Mouse (Mus musculus) retina, postnatal 7 days (tissue): Measurements from ENCODE around the gene Il2rb.

Experiments used
- DNase-seq: peaks from one replicate; pipeline ENCODE4 v3.0.0-alpha.2; 2012; ENCODE audit warnings: low read depth, low spot score

Gene Il2rb

DNA sequence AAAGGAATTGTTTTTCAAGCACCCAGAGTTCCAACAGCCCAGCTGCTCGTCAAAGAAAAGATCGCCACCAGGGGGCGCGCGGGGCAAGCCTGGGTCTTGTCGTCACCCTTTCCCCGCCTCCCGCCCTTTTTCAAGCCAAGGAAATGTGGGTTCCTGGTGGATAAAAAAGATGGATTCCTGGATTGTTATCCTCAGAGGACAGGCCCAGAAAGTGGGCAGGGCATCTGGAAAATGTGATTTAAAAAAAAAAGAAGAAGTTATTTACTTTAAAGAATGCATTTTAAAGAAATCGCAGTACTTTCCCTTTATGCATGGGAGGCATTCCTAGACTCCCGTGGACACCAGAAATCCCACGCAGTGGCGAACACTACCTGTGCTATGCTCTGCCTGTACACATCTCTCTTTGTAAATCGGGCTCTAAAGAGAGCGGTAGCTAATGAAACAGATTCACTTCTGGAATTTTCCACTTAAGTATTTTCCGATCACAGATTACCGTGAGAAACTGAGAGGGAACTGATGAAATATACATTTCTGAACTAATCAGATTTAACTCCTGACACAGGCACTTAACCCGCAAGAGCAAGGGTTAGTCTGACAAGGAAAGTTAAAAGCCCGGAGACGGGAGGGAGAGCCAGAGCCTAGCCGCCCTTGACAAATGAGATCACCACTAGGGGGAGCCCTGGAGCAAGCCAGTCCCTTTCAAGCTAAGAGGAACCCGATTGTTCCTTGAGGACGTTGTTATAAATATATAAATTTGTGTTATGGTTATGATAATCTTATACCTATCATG, 47.1 kb downstream of the Il2rb start:
- DNase-seq = peak; percentile 81

DNA sequence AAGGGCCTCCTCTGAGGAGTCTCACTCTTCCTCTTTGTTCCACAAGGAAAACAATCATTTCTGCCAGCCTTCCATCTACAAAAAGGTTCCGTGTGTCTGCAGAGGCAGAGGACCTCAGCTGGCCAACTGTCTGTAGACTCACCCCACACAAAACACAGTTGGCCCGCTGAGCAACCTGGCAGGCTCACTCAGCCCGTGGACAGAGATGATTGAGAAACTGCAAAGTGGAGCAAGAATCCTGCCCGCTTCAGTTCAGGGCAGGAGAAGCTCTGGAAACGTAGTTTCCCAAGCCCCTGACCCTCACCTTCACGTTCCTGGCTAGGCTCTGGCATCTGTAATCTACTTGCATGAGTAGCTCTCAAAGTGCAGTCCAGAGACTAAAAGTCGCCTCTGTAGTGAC, 48.0 kb downstream of the Il2rb start:
- DNase-seq = no peak

DNA sequence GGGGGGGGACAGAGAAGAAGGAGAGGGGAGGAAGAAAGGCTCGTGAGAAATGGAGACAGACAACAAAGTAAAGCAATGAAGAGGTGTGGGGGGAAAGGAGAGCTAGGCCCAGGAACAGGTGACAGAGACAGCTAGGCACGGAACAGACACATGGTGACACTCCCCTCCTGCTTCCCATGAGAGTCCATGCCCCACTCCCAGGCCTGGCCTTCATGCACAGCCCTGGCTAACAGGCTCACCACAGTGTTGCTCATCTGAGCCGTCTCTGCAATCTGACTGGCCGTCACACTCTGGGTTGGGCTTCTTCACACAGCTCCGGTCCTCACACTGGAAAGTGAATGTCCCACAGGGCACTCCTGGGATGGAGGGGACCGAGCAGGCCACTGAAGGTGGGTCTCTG, 51.2 kb downstream of the Il2rb start:
- no peak for DNase-seq

DNA sequence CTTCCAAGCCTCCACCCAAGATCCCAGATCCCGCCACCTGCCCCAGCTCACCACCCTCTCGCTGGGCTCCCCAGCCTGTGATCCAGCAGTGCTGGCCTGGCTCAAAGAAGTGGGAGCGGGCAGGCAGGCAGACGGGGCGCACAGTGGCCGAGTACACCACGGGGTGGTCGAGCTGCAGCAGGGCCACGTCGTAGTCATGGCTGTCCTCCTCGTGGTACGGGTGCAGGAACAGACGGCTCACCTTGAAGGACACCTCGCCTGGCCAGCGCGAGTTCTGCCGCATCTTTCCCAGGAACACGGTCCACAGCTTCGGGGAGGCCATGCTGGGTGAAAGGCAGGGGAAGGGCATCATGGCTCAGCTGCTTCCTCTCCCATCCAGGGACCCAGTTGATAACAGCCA, 52.8 kb downstream of the Il2rb start:
- DNase-seq = no peak

DNA sequence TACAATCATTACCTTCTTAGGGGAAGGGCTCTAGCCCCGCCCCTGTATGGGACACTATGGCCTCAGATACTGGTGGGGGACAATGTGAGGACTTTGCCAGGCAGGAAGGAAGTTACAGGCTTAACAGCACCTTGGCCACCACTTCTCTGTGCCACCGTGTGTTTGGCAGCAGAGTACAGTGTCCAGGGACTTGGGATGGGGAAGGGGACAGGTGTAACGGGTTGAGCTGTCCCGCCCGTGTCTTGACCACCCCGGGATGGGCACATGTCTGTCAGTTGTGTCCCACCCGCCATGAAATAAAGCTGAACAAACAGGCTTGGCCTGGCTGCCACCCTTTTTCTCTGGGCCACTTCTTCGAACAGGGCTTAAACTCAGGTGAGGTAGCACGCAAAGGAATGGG, 56.1 kb downstream of the Il2rb start:
- DNase-seq = no peak

DNA sequence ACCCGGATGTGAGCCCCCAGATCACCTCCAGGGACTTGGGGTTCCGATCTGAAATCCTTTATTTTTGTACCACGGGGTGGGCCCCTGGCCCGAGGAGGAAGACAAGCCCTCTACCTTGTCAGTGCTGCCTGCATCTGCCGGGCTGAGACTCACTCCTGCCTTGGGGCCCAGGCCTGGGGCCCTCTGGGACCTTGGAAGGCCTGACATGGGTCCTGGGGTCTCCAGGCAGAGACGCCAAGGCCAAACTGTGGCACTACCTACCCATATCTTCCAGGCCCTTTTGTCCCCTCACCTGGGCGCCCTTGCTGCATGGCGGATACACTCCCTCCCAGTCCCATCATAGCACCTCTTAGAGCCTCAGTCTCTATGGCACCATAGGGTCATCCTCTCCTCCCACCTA, 56.6 kb downstream of the Il2rb start:
- no peak for DNase-seq

DNA sequence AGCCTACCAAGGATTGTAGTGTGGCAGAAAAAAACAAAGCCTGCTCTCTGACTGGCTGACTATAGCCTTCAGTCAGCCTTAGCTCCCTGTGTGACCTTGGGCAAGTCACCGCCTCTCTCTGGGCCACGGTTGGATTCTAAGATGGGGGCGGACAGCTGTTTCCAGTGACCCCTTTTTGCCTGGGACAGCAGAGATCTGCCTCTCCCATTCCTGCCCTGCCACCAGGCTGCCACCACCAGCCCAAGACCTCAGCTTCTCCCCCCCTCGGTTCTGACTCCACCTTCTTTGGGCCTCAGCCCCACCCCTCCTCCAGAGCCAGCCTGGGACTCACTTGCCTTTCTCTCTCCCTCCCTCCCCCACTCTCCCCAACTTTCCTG, 57.1 kb downstream of the Il2rb start:
- DNase-seq = no peak

DNA sequence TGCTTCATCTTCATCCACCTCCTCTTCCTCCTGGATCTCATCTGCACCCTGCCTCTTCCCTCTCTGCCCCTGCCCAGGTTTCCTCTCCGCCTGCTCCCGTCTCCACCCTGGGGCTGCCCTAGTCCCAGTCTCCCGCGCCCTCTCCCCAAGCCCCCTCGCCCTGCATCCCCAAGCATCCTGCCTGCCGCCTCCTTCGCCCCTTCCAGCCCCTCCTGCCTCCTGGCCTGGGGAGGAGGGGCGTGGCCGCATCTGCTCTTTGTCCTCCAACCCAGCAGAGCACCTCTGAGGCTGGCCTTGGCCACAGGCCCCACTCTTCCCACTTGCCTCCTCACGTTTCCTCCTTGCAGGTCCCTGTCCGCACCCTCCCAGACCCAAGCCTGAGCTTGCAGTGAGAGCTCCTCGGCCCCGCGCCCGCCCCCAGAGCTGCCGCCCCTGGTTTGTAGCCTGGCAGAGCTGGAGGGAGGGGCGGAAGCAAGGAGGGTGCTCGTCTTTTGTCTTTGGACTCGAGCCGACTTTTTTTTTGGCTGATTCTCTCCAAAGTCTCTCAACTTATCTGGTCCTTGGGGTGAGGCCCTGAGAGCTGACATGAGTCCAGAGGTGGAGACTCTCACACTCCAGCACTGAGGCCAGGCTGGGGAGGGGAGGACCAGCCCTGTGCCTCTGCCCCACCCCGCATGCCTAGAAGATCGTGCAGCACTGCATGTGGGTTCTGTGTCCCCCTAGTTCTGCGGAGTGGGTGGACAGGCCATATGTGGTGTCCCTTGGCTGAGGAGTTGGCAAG, 57.6 kb downstream of the Il2rb start:
- peak; percentile 6 for DNase-seq

DNA sequence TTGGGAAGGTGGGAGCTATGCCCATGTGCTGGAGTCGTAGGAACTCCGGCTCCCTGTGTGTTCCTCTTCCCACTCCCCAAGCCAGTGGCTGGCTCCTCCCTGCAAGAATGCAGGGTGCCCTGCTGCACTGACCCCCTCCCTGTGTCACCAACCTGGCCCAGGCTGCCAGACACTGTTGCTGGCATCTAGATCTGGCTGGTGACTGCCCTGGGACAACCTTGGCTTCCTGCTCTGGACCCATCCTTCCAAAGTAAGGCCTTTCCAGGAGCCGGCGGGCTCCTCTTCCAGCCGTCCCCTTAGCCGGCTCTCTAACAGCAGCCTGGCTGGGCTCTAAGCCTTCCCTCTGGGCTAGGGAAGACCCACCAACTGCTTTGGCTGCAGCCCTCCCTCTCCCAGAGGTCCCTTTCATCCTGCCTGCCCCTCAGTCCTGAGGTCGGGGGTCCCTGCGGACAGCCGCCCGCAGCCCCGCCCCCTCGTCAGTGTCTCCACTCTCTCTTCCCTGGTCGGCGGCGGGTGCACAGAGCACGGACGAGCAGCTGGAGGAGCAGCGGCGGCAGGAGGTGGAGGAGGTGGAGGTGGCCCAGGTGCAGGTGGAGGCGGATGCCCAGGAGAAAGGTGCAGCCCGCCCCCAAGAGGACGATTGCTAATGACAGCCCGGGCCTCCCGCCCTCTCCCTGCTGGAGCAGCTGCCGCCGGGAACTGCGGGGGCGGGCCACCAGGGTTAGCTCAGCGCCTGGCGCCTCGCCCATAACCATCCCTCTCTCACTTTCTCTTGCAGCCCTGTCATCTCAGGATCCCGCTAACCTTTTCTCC, 58.5 kb downstream of the Il2rb start:
- peak; percentile 52 for DNase-seq

DNA sequence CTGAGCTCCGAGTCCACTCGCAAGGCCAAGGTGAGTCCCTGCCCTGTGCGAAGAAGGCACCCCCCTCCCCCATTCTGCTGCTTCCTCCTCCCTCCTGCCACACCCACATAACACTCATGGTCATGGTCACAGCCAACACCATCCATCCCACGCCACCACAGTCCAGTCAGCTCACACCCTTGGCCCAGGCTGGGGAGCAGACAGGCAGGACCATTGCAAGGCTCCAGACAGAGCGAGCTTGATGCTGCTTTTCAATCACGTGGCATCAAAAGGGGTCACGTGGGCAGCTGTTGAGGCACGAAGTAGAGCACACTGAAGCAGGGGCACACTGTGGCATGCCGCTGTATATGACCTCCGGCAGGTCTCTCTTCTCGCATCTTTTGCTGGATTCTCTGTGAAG, 59.4 kb downstream of the Il2rb start:
- DNase-seq = no peak

DNA sequence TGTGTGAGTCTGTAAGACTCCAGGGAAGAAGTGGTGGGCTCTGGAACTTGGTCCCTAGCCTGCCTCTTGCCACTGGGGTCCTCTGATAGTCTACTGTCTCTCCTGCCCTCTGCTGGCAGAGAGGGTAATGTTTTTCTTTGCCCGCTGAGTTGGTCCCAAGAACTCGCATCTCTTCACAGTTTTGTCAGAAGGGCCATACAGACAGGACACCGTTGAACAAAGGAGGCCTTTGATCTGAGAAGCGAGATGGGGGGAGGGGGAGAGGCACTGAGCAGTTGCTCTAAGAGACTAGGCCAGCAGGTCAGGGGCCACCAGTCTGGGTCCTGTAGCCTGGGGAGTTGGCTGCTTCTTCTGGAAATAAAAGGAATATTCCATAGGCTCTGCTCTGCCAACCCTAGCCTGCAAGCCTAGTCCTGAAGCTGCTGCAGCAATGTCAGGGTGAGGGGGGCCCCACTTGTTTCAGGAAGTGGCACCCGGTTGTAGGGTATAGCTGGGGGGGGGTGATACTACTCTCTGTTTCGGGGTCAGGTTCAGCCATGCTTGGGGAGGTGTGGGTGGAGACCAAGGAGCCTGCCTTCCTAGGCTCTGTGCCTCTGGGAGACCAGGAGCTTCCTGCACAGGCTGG, 60.1 kb downstream of the Il2rb start:
- peak; percentile 34 for DNase-seq

DNA sequence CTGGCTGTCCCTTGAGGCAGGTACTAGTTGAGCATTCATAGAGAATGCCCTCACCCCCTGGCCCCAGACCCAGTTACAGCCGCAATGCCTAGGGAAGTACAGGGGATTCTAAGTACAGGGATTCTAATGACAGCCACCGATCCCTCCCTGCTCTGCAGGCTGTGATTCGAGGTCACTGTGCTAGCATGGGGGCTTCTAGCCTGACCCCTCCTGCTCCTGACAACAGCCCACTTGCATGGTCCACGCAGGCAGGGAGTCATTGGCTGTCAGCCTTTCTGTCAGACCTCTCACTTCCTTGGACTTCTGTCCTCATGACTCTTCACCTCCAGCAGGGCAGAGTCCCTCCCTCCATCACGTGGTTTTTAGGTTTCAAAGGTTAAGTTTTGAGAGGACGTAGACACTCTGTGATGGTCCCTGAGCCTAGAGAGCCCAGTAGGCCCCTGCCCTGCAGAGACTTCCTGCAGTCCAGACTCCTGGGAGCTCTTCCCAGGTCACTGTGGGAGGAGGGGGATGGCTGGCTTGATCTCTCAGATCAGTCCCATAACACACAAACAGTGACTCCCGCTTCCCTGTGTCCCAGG, 63.4 kb downstream of the Il2rb start:
- no peak for DNase-seq

DNA sequence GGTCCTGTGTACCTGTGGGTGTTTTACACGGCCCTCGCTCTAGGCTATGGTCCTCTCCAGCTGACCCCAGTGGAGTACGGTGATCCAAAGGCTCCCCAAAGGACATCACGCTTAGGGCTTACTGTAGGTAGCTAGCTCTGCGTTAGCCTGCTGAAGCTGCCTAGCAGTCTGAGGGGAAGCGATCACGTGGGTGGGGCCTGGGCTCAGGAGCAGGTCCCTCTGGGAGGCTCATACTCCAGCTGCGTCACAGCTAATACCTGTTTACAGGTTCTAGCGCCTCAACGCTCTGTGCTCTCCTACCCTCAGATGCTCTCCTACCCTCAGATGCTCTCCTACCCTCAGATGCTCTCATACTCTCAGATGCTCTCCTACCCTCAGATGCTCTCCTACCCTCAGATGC, 64.2 kb downstream of the Il2rb start:
- no peak for DNase-seq

DNA sequence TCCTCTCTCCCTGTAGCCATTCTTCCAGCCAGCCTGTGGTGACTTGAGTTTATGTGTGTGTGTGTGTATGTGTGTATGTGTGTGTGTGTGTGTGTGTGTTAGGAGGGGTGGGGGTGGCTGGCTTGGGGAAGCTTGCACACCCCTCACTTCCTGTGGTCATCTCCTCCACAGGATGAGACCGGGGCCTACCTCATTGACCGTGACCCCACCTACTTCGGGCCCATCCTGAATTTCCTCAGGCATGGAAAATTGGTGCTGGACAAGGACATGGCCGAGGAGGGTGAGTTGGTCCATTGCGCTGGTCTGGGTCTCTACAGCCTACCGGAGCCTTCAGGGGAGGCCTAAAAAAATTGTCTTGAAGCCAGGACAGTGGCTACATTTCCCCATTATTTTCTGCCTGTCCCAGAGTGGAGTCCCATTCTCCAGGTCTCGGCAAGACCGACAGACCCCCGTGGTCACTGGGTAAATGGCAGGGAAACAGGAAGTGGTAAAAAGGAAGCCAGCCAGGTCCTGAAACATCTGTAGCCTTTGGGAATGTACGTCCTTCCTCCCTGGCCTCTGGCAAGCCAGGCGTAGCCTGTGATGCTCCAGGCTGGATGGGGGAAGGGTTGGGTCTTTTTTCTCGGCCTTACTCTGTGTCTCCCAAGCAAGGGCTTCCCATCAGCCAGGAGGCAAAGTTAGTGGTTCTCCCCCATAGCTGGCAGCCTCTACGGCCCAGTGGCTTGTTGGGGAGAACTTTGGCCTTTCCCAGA, 65.0 kb downstream of the Il2rb start:
- no peak for DNase-seq
